Mouse (Mus musculus) small intestine, adult 2 months (tissue): ENCODE measurements at regions not wholly inside any gene's neighbourhood (a gene's known extent, or its start where the extent isn't known, plus 50 kb on each side); places are given as distances from the start of the nearest gene placed in this dataset.

Experiments used
- CTCF ChIP-seq: fragments of 200-500 bp; IDR thresholded peaks from 2 replicates; pipeline ENCODE4 v1.5.1; 2012; ENCODE audit warnings: low read depth, mild to moderate bottlenecking, control low read depth, inconsistent platforms, low read length, moderate library complexity, mixed read lengths; ENCODE audit not compliant: insufficient replicate concordance, insufficient read length; ENCODE audit errors: extremely low read depth
- POLR2A ChIP-seq: fragments of 200-500 bp; IDR thresholded peaks from 2 replicates; pipeline ENCODE4 v1.6.1; 2012; ENCODE audit warnings: low read depth, mild to moderate bottlenecking, control low read depth, inconsistent platforms, low read length, moderate library complexity

DNA sequence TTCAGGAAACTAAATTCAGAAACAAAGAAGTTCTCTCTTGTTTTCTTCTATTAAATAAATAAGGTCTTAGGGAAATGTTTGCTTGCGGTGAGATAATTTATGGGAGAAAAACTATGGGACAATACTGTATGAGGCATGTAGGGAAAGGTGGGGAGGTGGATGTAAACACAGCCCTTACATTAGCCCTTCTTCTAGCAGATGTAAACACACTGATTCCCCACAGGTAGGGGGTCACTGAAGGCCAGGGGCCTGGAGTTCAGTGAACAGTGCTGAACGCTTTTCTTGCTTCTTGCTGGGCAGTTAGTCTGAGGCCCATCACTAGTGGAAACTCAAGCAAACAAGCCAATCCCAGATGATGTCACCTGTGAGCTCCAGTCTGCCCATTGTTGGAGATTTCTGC is 752.6 kb downstream of the Bcl11a start:
- no peak for TF ChIP-seq POLR2A
- TF ChIP-seq CTCF = no peak
